8 mouse cellular contexts compared by ENCODE assay signal in genomic region chr6:94080933-94081545, GRCm38 (mm10).
DNase-seq lines count a peak whose midpoint lies in the region.

No protein-coding gene starts in this region.

- H3K27me3 ChIP-seq in limb, embryonic 10.5 days (ENCODE audit: low read depth, poor library complexity, severe bottlenecking), result no peaks in the 10 kb centered on the region

- H3K4me1 ChIP-seq in limb, embryonic 10.5 days, result peaks cover 73% of the 10 kb centered on the region

- H3K27ac ChIP-seq in limb, embryonic 10.5 days, result no peak overlapping the region

- peak; percentile 48 for DNase-seq in urinary bladder, adult 2 months (ENCODE audit: low spot score)
- DNase-seq in urinary bladder, postnatal 10 days (ENCODE audit: low spot score), result no peak
- peak; percentile 48 for DNase-seq in c-Kit-positive CD71-negative TER-119-negative erythroid progenitor cells, embryonic 14.5 days (ENCODE audit: low read depth)
- DNase-seq in fibroblast of lung, adult 2 months (ENCODE audit: low read depth), result peak; percentile 51
- peak; percentile 36 to 73 for DNase-seq in kidney, adult 8-10 months
- peak; percentile 84 for DNase-seq in limb, embryonic 10.5 days (ENCODE audit: low spot score)
- peak; percentile 54 for DNase-seq in retina, postnatal 7 days (ENCODE audit: low read depth, low spot score)
- no peak for DNase-seq in T-cell, adult 2 months (ENCODE audit: low spot score)

- no peaks in the 10 kb centered on the region for H3K9me3 ChIP-seq in limb, embryonic 10.5 days (replicated peaks)

- 22% methylated on average over 4 of the region's 4 CpGs for WGBS in limb, embryonic 10.5 days

- H3K4me3 ChIP-seq in limb, embryonic 10.5 days, result no peak overlapping the region

- H3K36me3 ChIP-seq in limb, embryonic 10.5 days, result no peaks in the 10 kb centered on the region

Comparison
In these comparisons a context has a peak if more than half of its experiments do, and no peak if none do; other contexts are left out.
1. DNase-seq: peak in urinary bladder, adult 2 months (single experiment), c-Kit-positive CD71-negative TER-119-negative erythroid progenitor cells, embryonic 14.5 days (single experiment), fibroblast of lung, adult 2 months (single experiment), kidney, adult 8-10 months (2 of 2), limb, embryonic 10.5 days (single experiment) and retina, postnatal 7 days (single experiment); none in urinary bladder, postnatal 10 days (single experiment) and T-cell, adult 2 months (single experiment).